In the genomic region with DNA sequence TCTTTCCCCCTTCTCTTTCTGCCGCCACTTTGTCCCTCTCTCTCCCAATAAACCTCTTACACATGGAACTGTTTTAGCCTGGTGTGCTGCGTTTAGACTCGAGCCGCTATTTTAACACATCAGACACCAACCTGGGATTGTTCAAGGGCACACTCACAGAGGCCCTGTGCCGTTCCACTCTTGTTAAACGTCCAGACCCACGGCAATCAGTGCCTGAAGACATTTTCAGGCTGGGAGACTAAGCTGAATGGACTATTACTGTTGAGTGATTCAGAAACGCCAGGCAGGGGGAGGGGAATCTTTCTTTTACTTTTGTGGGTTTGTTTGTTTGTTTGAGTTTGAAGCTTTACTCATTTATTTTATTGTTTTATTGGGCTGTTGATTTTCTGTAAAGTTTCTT, we compare ENCODE assay signal across 14 mouse cellular contexts. TPM values are rescaled to one million over a fixed set of nuclear protein-coding genes. Genes with fewer than 3 reads are reported as not detected.
A peak's percentile ranks its signal among the peaks of the same experiment; 100 is the strongest.
DNase-seq lines count a peak whose midpoint lies in the region; ATAC-seq and TF ChIP-seq lines count a peak whose summit lies in the region.
"Had no signal": no experiment of that assay in that cellular context is flagged by ENCODE, and none has a peak within 500 bp of the region (broad histone marks: within the 10 kb centered on the region; RNA-seq: fewer than 3 reads in every experiment).

No protein-coding gene starts in this region.

- peaks cover 2% of the 10 kb centered on the region; the same call in 1 of the 2 replicates for H3K4me1 ChIP-seq in embryonic facial prominence, embryonic 11.5 days (ENCODE audit: control insufficient read depth, insufficient read depth, low read length)
- H3K4me1 ChIP-seq in embryonic facial prominence, embryonic 10.5 days = peaks cover 20% of the 10 kb centered on the region
- H3K4me1 ChIP-seq in testis, adult 2 months (ENCODE audit: control insufficient read depth, insufficient read depth, low read length) = no peaks in the 10 kb centered on the region; the same call in 1 of the 2 replicates
- H3K4me1 ChIP-seq in midbrain, embryonic 10.5 days = peaks cover 43% of the 10 kb centered on the region

- no peak overlapping the region for H3K4me2 ChIP-seq in embryonic facial prominence, embryonic 11.5 days (ENCODE audit: low read depth, low read length)
- H3K4me2 ChIP-seq: intestine, embryonic 15.5 days had no signal

- H3K27me3 ChIP-seq in embryonic facial prominence, embryonic 11.5 days (ENCODE audit: control insufficient read depth, insufficient read depth, low read length) = no peaks in the 10 kb centered on the region
- H3K27me3 ChIP-seq in embryonic facial prominence, embryonic 10.5 days (replicated peaks; ENCODE audit: low read depth, poor library complexity, severe bottlenecking) = peaks cover 14% of the 10 kb centered on the region
- H3K27me3 ChIP-seq in testis, adult 2 months (ENCODE audit: control insufficient read depth, insufficient read depth, low read length) = no peaks in the 10 kb centered on the region
- peaks cover 57% of the 10 kb centered on the region for H3K27me3 ChIP-seq in midbrain, embryonic 10.5 days (ENCODE audit: low read depth, poor library complexity, severe bottlenecking)
- H3K27me3 ChIP-seq: intestine, embryonic 15.5 days had no signal

- no peak overlapping the region for H3K27ac ChIP-seq in embryonic facial prominence, embryonic 11.5 days (replicated peaks; ENCODE audit: low read depth, low read length)
- no peak overlapping the region for H3K27ac ChIP-seq in embryonic facial prominence, embryonic 10.5 days (replicated peaks)
- no peak overlapping the region for H3K27ac ChIP-seq in testis, adult 2 months (ENCODE audit: control insufficient read depth, insufficient read depth, low read depth, low read length)
- H3K27ac ChIP-seq in midbrain, embryonic 10.5 days (replicated peaks) = peak overlapping the region; percentile 78
- H3K27ac ChIP-seq: intestine, embryonic 15.5 days; kidney, postnatal 0 days; macrophage had no signal

- no peak for ATAC-seq in embryonic facial prominence, embryonic 11.5 days (replicated peaks; ENCODE audit: insufficient number of reproducible peaks, low FRiP score, low TSS enrichment, low read depth)

- H3K9ac ChIP-seq in embryonic facial prominence, embryonic 11.5 days (replicated peaks; ENCODE audit: low read length) = no peak overlapping the region
- H3K9ac ChIP-seq: intestine, embryonic 15.5 days had no signal

- no peaks in the 10 kb centered on the region for H3K36me3 ChIP-seq in embryonic facial prominence, embryonic 11.5 days (replicated peaks; ENCODE audit: control insufficient read depth, insufficient read depth, low read depth, low read length)
- H3K36me3 ChIP-seq in embryonic facial prominence, embryonic 10.5 days (replicated peaks) = no peaks in the 10 kb centered on the region
- no peaks in the 10 kb centered on the region for H3K36me3 ChIP-seq in testis, adult 2 months (ENCODE audit: control insufficient read depth, insufficient read depth, low read length)
- H3K36me3 ChIP-seq in midbrain, embryonic 10.5 days = no peaks in the 10 kb centered on the region
- H3K36me3 ChIP-seq: intestine, embryonic 15.5 days had no signal

- H3K4me3 ChIP-seq in embryonic facial prominence, embryonic 11.5 days (ENCODE audit: low read depth, low read length) = no peak overlapping the region
- no peak overlapping the region for H3K4me3 ChIP-seq in embryonic facial prominence, embryonic 10.5 days
- H3K4me3 ChIP-seq in testis, adult 2 months (ENCODE audit: control insufficient read depth, low read depth, low read length) = peak overlapping the region; percentile 62
- 0 out of 2 replicates have a peak overlapping the region, but pooled peaks have one; percentile 16 for H3K4me3 ChIP-seq in midbrain, embryonic 10.5 days
- H3K4me3 ChIP-seq: intestine, embryonic 15.5 days; myocyte had no signal

- no peak for TF ChIP-seq POLR2A in testis, adult 2 months (IDR thresholded peaks at IDR 0.05; ENCODE audit: control insufficient read depth, low read depth, low read length)

- TF ChIP-seq CTCF in testis, adult 2 months (IDR thresholded peaks at IDR 0.05; ENCODE audit: control insufficient read depth, insufficient read depth, insufficient replicate concordance, low read depth, low read length) = no peak

- 20% methylated on average over 8 of the region's 8 CpGs for WGBS in embryonic facial prominence, embryonic 11.5 days
- 23% methylated on average over 8 of the region's 8 CpGs for WGBS in embryonic facial prominence, embryonic 10.5 days
- 23% methylated on average over 8 of the region's 8 CpGs for WGBS in midbrain, embryonic 10.5 days

- DNase-seq in embryonic facial prominence, embryonic 11.5 days (ENCODE audit: low spot score) = peak; percentile 48
- DNase-seq in embryonic facial prominence, embryonic 10.5 days (ENCODE audit: low spot score) = no peak
- DNase-seq in testis, postnatal 14 days (ENCODE audit: low spot score) = no peak
- DNase-seq in midbrain, embryonic 10.5 days (ENCODE audit: low spot score) = no peak
- DNase-seq in right cerebral cortex, adult 2 months (ENCODE audit: low spot score in 2 of 2) = no peak
- no peak for DNase-seq in embryo, embryonic 11 days
- no peak for DNase-seq in adrenal gland, postnatal 36 days
- DNase-seq: adrenal gland, adult 2 months; lung, adult 18-20 months had no signal

- H3K9me3 ChIP-seq in embryonic facial prominence, embryonic 11.5 days (replicated peaks; ENCODE audit: control insufficient read depth, low read length) = no peaks in the 10 kb centered on the region
- H3K9me3 ChIP-seq in embryonic facial prominence, embryonic 10.5 days = no peaks in the 10 kb centered on the region
- no peaks in the 10 kb centered on the region for H3K9me3 ChIP-seq in midbrain, embryonic 10.5 days (replicated peaks)
- H3K9me3 ChIP-seq: intestine, embryonic 15.5 days had no signal

RNA-seq across cellular contexts. Expression of a gene that starts 45.1 kb away (rescaled TPM):
- 12.0 and 12.4 TPM in 2 replicates for polyA plus RNA-seq in embryonic facial prominence, embryonic 11.5 days (2014; fragmentation: Nextera tagmentation; extraction: Ambion mirVana)
- polyA plus RNA-seq in embryonic facial prominence, embryonic 10.5 days (2016; fragmentation: Nextera tagmentation; extraction: Ambion mirVana) = 18.8 and 20.1 TPM in 2 replicates
- 21.2 and 25.9 TPM in 2 replicates for polyA plus RNA-seq in testis, adult 2 months (2012; rRNA removed)
- 28.1 and 30.7 TPM in 2 replicates for polyA plus RNA-seq in midbrain, embryonic 10.5 days (2016; fragmentation: Nextera tagmentation; extraction: Ambion mirVana)
- total RNA-seq in adrenal gland, postnatal 36 days (2021) = 10 to 100 TPM; 47.0 to 51.6 TPM

Comparison
In these comparisons a context has a peak if more than half of its experiments do, and no peak if none do; other contexts are left out.
1. H3K4me3 ChIP-seq: peak in testis, adult 2 months (single experiment) and midbrain, embryonic 10.5 days (single experiment); none in embryonic facial prominence, embryonic 11.5 days (single experiment) and embryonic facial prominence, embryonic 10.5 days (single experiment).